ENCODE assay signal across 10 mouse cellular contexts in genomic region chrX:48644122-48644521, GRCm38 (mm10). TPM values are rescaled to one million over a fixed set of nuclear protein-coding genes. Genes with fewer than 3 reads are reported as not detected.
DNase-seq lines count a peak whose midpoint lies in the region; ATAC-seq and TF ChIP-seq lines count a peak whose summit lies in the region.
"Had no signal": no experiment of that assay in that cellular context is flagged by ENCODE, and none has a peak within 500 bp of the region (broad histone marks: within the 10 kb centered on the region; RNA-seq: fewer than 3 reads in every experiment).

No protein-coding gene starts in this region.

- 83% methylated on average over 2 of the region's 2 CpGs for WGBS in intestine, embryonic 14.5 days
- 95% methylated on average over 2 of the region's 2 CpGs for WGBS in intestine, embryonic 15.5 days
- WGBS in lung, adult 2 months: 92% methylated on average over 2 of the region's 2 CpGs
- 87% methylated on average over 2 of the region's 2 CpGs for WGBS in stomach, postnatal 0 days

- no peak for TF ChIP-seq POLR2A in lung, adult 2 months (IDR thresholded peaks at IDR 0.05; ENCODE audit: borderline replicate concordance, extremely low read depth, low read depth, low read length)

- no peak overlapping the region for H3K4me3 ChIP-seq in intestine, embryonic 14.5 days (ENCODE audit: low read depth, low read length)
- H3K4me3 ChIP-seq in intestine, embryonic 15.5 days (replicated peaks): no peak overlapping the region
- no peak overlapping the region for H3K4me3 ChIP-seq in E14TG2a.4 (replicated peaks; ENCODE audit: low read length)
- H3K4me3 ChIP-seq in lung, adult 2 months (replicated peaks; ENCODE audit: extremely low read depth, low read depth, low read length): no peak overlapping the region
- no peak overlapping the region for H3K4me3 ChIP-seq in stomach, postnatal 0 days (ENCODE audit: low read depth, low read length)

- H3K9me3 ChIP-seq in intestine, embryonic 14.5 days (ENCODE audit: control insufficient read depth, low read length): no peaks in the 10 kb centered on the region
- no peaks in the 10 kb centered on the region for H3K9me3 ChIP-seq in intestine, embryonic 15.5 days
- no peaks in the 10 kb centered on the region for H3K9me3 ChIP-seq in E14TG2a.4 (ENCODE audit: low read length)
- H3K9me3 ChIP-seq in stomach, postnatal 0 days (ENCODE audit: control insufficient read depth, low read length): no peaks in the 10 kb centered on the region

- no peak for ATAC-seq in intestine, embryonic 14.5 days (replicated peaks; ENCODE audit: low FRiP score, low TSS enrichment, low read depth)
- no peak for ATAC-seq in intestine, embryonic 15.5 days
- ATAC-seq in stomach, postnatal 0 days (ENCODE audit: low FRiP score, low TSS enrichment): no peak

- H3K27me3 ChIP-seq in intestine, embryonic 14.5 days (replicated peaks; ENCODE audit: control insufficient read depth, insufficient read depth, low read length): no peaks in the 10 kb centered on the region
- no peaks in the 10 kb centered on the region for H3K27me3 ChIP-seq in intestine, embryonic 15.5 days (replicated peaks)
- no peaks in the 10 kb centered on the region for H3K27me3 ChIP-seq in E14TG2a.4 (ENCODE audit: insufficient read depth, low read length)
- no peaks in the 10 kb centered on the region for H3K27me3 ChIP-seq in stomach, postnatal 0 days (ENCODE audit: control insufficient read depth, insufficient read depth, low read length)

- H3K4me1 ChIP-seq in intestine, embryonic 14.5 days (replicated peaks; ENCODE audit: control insufficient read depth, insufficient read depth, low read length): no peaks in the 10 kb centered on the region
- H3K4me1 ChIP-seq in intestine, embryonic 15.5 days (replicated peaks): no peaks in the 10 kb centered on the region
- H3K4me1 ChIP-seq in E14TG2a.4 (replicated peaks; ENCODE audit: low read depth, low read length): no peaks in the 10 kb centered on the region
- no peaks in the 10 kb centered on the region for H3K4me1 ChIP-seq in lung, adult 2 months (ENCODE audit: control insufficient read depth, insufficient read depth, low read length)
- no peaks in the 10 kb centered on the region for H3K4me1 ChIP-seq in stomach, postnatal 0 days (replicated peaks; ENCODE audit: control insufficient read depth, insufficient read depth)

- peak; percentile 51 for DNase-seq in intestine, embryonic 14.5 days (ENCODE audit: low spot score)
- DNase-seq in adrenal gland, postnatal 25 days: peak; percentile 8
- peak; percentile 20 to 27 for DNase-seq in heart, postnatal 10 days
- DNase-seq in lung, adult 2 months: peak; percentile 19
- DNase-seq in stomach, postnatal 0 days (ENCODE audit: low spot score): peak; percentile 17
- DNase-seq in MN1 (ENCODE audit: low spot score): no peak

- no peak overlapping the region for H3K27ac ChIP-seq in intestine, embryonic 14.5 days (ENCODE audit: low read depth)
- H3K27ac ChIP-seq in intestine, embryonic 15.5 days: no peak overlapping the region
- H3K27ac ChIP-seq in stomach, postnatal 0 days (replicated peaks): no peak overlapping the region

- H3K4me2 ChIP-seq in intestine, embryonic 14.5 days (ENCODE audit: low read length): no peak overlapping the region
- no peak overlapping the region for H3K4me2 ChIP-seq in intestine, embryonic 15.5 days (replicated peaks)
- no peak overlapping the region for H3K4me2 ChIP-seq in stomach, postnatal 0 days (replicated peaks; ENCODE audit: low read depth)

- TF ChIP-seq CTCF in E14TG2a.4 (conservative IDR thresholded peaks at IDR 0.05; ENCODE audit: low read length): peak; percentile 43
- peak; percentile 46 for TF ChIP-seq CTCF in lung, adult 2 months (IDR thresholded peaks at IDR 0.05; ENCODE audit: insufficient read depth, low read length)
- peak; percentile 66 for TF ChIP-seq CTCF in stomach, postnatal 0 days (IDR thresholded peaks at IDR 0.05; ENCODE audit: low read depth)

- H3K9ac ChIP-seq in intestine, embryonic 14.5 days (ENCODE audit: low read length): no peak overlapping the region
- no peak overlapping the region for H3K9ac ChIP-seq in intestine, embryonic 15.5 days
- H3K9ac ChIP-seq in stomach, postnatal 0 days (ENCODE audit: low read length): no peak overlapping the region

- no peaks in the 10 kb centered on the region for H3K36me3 ChIP-seq in intestine, embryonic 14.5 days (ENCODE audit: control insufficient read depth, insufficient read depth, low read length)
- H3K36me3 ChIP-seq in intestine, embryonic 15.5 days: no peaks in the 10 kb centered on the region
- no peaks in the 10 kb centered on the region for H3K36me3 ChIP-seq in E14TG2a.4 (ENCODE audit: insufficient read depth, low read length)
- no peaks in the 10 kb centered on the region for H3K36me3 ChIP-seq in stomach, postnatal 0 days (ENCODE audit: control insufficient read depth, insufficient read depth, low read length)

- intact Hi-C loops in heart, postnatal 10 days (cut with DNase I): no loop called here

- no peak for TF ChIP-seq EP300 in stomach, postnatal 0 days (optimal IDR thresholded peaks at IDR 0.05)

RNA-seq across cellular contexts. Expression of gene Slc25a14, which starts 20.9 kb away (rescaled TPM):
- polyA plus RNA-seq in intestine, embryonic 14.5 days (2014; fragmentation: Nextera tagmentation; extraction: Ambion mirVana): 12.8 and 13.7 TPM in 2 replicates
- polyA plus RNA-seq in intestine, embryonic 15.5 days (2015; fragmentation: Nextera tagmentation; extraction: Ambion mirVana): 12.0 and 13.7 TPM in 2 replicates
- total RNA-seq in adrenal gland, postnatal 25 days (2021): 9.3 and 11.8 TPM in 2 replicates
- 1 to 10 TPM; 2.5 to 3.3 TPM for total RNA-seq in heart, postnatal 10 days (2021)
- polyA plus RNA-seq in lung, adult 2 months (2012; rRNA removed): 2.0 and 2.8 TPM in 2 replicates
- 7.0 and 8.1 TPM in 2 replicates for polyA plus RNA-seq in stomach, postnatal 0 days (2015; fragmentation: Nextera tagmentation; extraction: Ambion mirVana)

RNA-seq across cellular contexts. Expression of gene Gpr119, which starts 30.2 kb away (rescaled TPM):
- polyA plus RNA-seq in intestine, embryonic 14.5 days (2014; fragmentation: Nextera tagmentation; extraction: Ambion mirVana): 0.08 TPM in 1 of 2 replicates, not detected in the other
- polyA plus RNA-seq in intestine, embryonic 15.5 days (2015; fragmentation: Nextera tagmentation; extraction: Ambion mirVana): 0.21 and 0.48 TPM in 2 replicates
- 0.18 TPM in 1 of 2 replicates, not detected in the other for total RNA-seq in adrenal gland, postnatal 25 days (2021)
- not detected for total RNA-seq in heart, postnatal 10 days (2021)
- polyA plus RNA-seq in lung, adult 2 months (2012; rRNA removed): not detected in 2 replicates
- not detected in 2 replicates for polyA plus RNA-seq in stomach, postnatal 0 days (2015; fragmentation: Nextera tagmentation; extraction: Ambion mirVana)
- total RNA-seq: layer of hippocampus, adult 8-10 months had no signal
- polyA plus RNA-seq: neural tube, embryonic 14.5 days had no signal

RNA-seq across cellular contexts. Expression of gene Zfp280c, which starts 49.8 kb away (rescaled TPM):
- 11.4 and 13.0 TPM in 2 replicates for polyA plus RNA-seq in intestine, embryonic 14.5 days (2014; fragmentation: Nextera tagmentation; extraction: Ambion mirVana)
- 6.5 and 7.6 TPM in 2 replicates for polyA plus RNA-seq in intestine, embryonic 15.5 days (2015; fragmentation: Nextera tagmentation; extraction: Ambion mirVana)
- 11.5 and 12.3 TPM in 2 replicates for total RNA-seq in adrenal gland, postnatal 25 days (2021)
- total RNA-seq in heart, postnatal 10 days (2021): 10 to 100 TPM; 10.6 to 13.3 TPM
- 1.9 and 4.1 TPM in 2 replicates for polyA plus RNA-seq in lung, adult 2 months (2012; rRNA removed)
- polyA plus RNA-seq in stomach, postnatal 0 days (2015; fragmentation: Nextera tagmentation; extraction: Ambion mirVana): 3.8 and 3.9 TPM in 2 replicates

RNA-seq across cellular contexts. Expression of gene Rbmx2, which starts 50.7 kb away (rescaled TPM):
- polyA plus RNA-seq in intestine, embryonic 14.5 days (2014; fragmentation: Nextera tagmentation; extraction: Ambion mirVana): 21.9 and 22.6 TPM in 2 replicates
- polyA plus RNA-seq in intestine, embryonic 15.5 days (2015; fragmentation: Nextera tagmentation; extraction: Ambion mirVana): 19.8 and 20.4 TPM in 2 replicates
- total RNA-seq in adrenal gland, postnatal 25 days (2021): 3.0 and 3.9 TPM in 2 replicates
- total RNA-seq in heart, postnatal 10 days (2021): 1 to 10 TPM; 3.9 to 4.6 TPM
- polyA plus RNA-seq in lung, adult 2 months (2012; rRNA removed): 0.74 and 2.0 TPM in 2 replicates
- 11.0 and 12.5 TPM in 2 replicates for polyA plus RNA-seq in stomach, postnatal 0 days (2015; fragmentation: Nextera tagmentation; extraction: Ambion mirVana)
